Mouse (Mus musculus) heart, embryonic 12.5 days (tissue): Measurements from ENCODE around the gene Rpl41. TPM values are rescaled to one million over a fixed set of nuclear protein-coding genes. Genes with fewer than 3 reads are reported as not detected.
"Not testable (repeated sequence)": the region's sequence is repeated elsewhere in the genome, so short reads cannot be mapped to it uniquely, and the experiment has no call there.

Experiments
- ATAC-seq: fragments of 200-750 bp; cut with Nextera tagmentation; 2 replicates; pipeline ENCODE4 v1.8.0; 2017; ENCODE audit warnings: moderate TSS enrichment, moderate library complexity; ENCODE audit not compliant: insufficient number of reproducible peaks, low FRiP score
- H3K27ac ChIP-seq: fragments of 300-500 bp; sonication (generic); 2 replicates; pipeline ENCODE4 v1.5.1; 2016; ENCODE audit warnings: mild to moderate bottlenecking, moderate library complexity; ENCODE audit not compliant: poor library complexity, severe bottlenecking
- H3K27me3 ChIP-seq: fragments of 300-500 bp; sonication (generic); replicated peaks from 2 replicates; pipeline ENCODE4 v1.6.1; 2016; ENCODE audit warnings: mild to moderate bottlenecking, moderate library complexity
- H3K36me3 ChIP-seq: fragments of 300-500 bp; sonication (generic); 2 replicates; pipeline ENCODE4 v1.6.1; 2016; ENCODE audit warnings: mild to moderate bottlenecking, moderate library complexity
- H3K4me1 ChIP-seq: fragments of 300-500 bp; sonication (generic); replicated peaks from 2 replicates; pipeline ENCODE4 v1.6.1; 2016; ENCODE audit warnings: mild to moderate bottlenecking
- H3K4me2 ChIP-seq: fragments of 300-500 bp; sonication (generic); 2 replicates; pipeline ENCODE4 v1.6.1; 2016; ENCODE audit warnings: mild to moderate bottlenecking, moderate library complexity
- H3K4me3 ChIP-seq: fragments of 300-500 bp; sonication (generic); 2 replicates; pipeline ENCODE4 v1.5.1; 2016; ENCODE audit warnings: mild to moderate bottlenecking
- H3K9ac ChIP-seq: fragments of 300-500 bp; sonication (generic); 2 replicates; pipeline ENCODE4 v1.6.1; 2016; ENCODE audit warnings: mild to moderate bottlenecking, moderate library complexity
- H3K9me3 ChIP-seq: fragments of 300-500 bp; sonication (generic); replicated peaks from 2 replicates; pipeline ENCODE4 v1.6.1; 2016; ENCODE audit warnings: mild to moderate bottlenecking, moderate library complexity
- WGBS: fragments of 180-500 bp; shearing (Covaris S2); methylation state at CpG from one replicate; pipeline ENCODE4 v1.1.7; 2016; 5-methylcytosine and 5-hydroxymethylcytosine counted together
- polyA plus RNA-seq: library from polyadenylated mRNA; unstranded; fragments of >200 nt; fragmentation: Nextera tagmentation; extraction: Ambion mirVana; gene quantifications from 2 replicates; pipeline ENCODE4 v1.2.1, GENCODE M21; 2016

Gene Rpl41
- polyA plus RNA-seq, 1 experiment from 2014 or later: 2,341 TPM

GRCm38 (mm10) chr10:128508260-128508659, 40.8 kb downstream of the Rpl41 start:
- Histone ChIP-seq H3K9ac (no peak overlapping the region), H3K27me3 (no peaks in the 10 kb centered on the region), H3K9me3 (no peaks in the 10 kb centered on the region), H3K4me3 (no peak overlapping the region), H3K4me2 (no peak overlapping the region), H3K4me1 (peaks cover 12% of the 10 kb centered on the region), H3K27ac (no peak overlapping the region), H3K36me3 (peaks cover 39% of the 10 kb centered on the region)
- WGBS: 80% methylated on average over 9 of the region's 9 CpGs
- no peak for ATAC-seq

GRCm38 (mm10) chr10:128505974-128506373, 43.1 kb downstream of the Rpl41 start:
- no peaks in the 10 kb centered on the region for H3K9me3 ChIP-seq

GRCm38 (mm10) chr10:128505371-128505667, 43.8 kb downstream of the Rpl41 start:
- H3K36me3 ChIP-seq: peaks cover 13% of the 10 kb centered on the region

More at GRCm38 (mm10) chr10:128505974-128506373, 43.1 kb downstream of the Rpl41 start:
- no peak for ATAC-seq
- H3K36me3 ChIP-seq: peaks cover 19% of the 10 kb centered on the region
- H3K9ac ChIP-seq: no peak overlapping the region
- no peaks in the 10 kb centered on the region for H3K27me3 ChIP-seq
- H3K4me3 ChIP-seq: no peak overlapping the region
- peaks cover 12% of the 10 kb centered on the region for H3K4me1 ChIP-seq
- WGBS: 93% methylated on average over 14 of the region's 14 CpGs
- H3K27ac ChIP-seq: no peak overlapping the region
- H3K4me2 ChIP-seq: no peak overlapping the region

GRCm38 (mm10) chr10:128504641-128505370, 44.3 kb downstream of the Rpl41 start:
- Histone ChIP-seq H3K4me1 (peaks cover 12% of the 10 kb centered on the region), H3K36me3 (peaks cover 8% of the 10 kb centered on the region), H3K4me2 (no peak overlapping the region), H3K4me3 (no peak overlapping the region), H3K27me3 (no peaks in the 10 kb centered on the region), H3K27ac (no peak overlapping the region; the same call in 1 of the 2 replicates), H3K9me3 (no peaks in the 10 kb centered on the region), H3K9ac (0 out of 2 replicates have a peak overlapping the region, but pooled peaks have one; percentile 4)
- no peak for ATAC-seq
- WGBS: 60% methylated on average over 9 of the region's 9 CpGs

More at GRCm38 (mm10) chr10:128505371-128505667, 43.8 kb downstream of the Rpl41 start:
- not testable (repeated sequence) for ATAC-seq, H3K27me3 ChIP-seq, H3K4me2 ChIP-seq, H3K9ac ChIP-seq, H3K9me3 ChIP-seq, H3K4me3 ChIP-seq, H3K27ac ChIP-seq
- H3K4me1 ChIP-seq: peaks cover 12% of the 10 kb centered on the region
- 85% methylated on average over 5 of the region's 5 CpGs for WGBS

GRCm38 (mm10) chr10:128504012-128504411, 45.1 kb downstream of the Rpl41 start:
- no peak for ATAC-seq
- Histone ChIP-seq H3K36me3 (peaks cover 3% of the 10 kb centered on the region; the same call in 1 of the 2 replicates), H3K27ac (no peak overlapping the region), H3K4me2 (no peak overlapping the region), H3K27me3 (no peaks in the 10 kb centered on the region), H3K4me1 (peaks cover 12% of the 10 kb centered on the region), H3K4me3 (no peak overlapping the region), H3K9ac (no peak overlapping the region), H3K9me3 (no peaks in the 10 kb centered on the region)
- WGBS: 65% methylated on average over 3 of the region's 3 CpGs

GRCm38 (mm10) chr10:128503532-128503931, 45.6 kb downstream of the Rpl41 start:
- 76% methylated on average over 8 of the region's 8 CpGs for WGBS
- Histone ChIP-seq H3K4me2 (no peak overlapping the region), H3K27me3 (no peaks in the 10 kb centered on the region), H3K27ac (no peak overlapping the region), H3K9me3 (no peaks in the 10 kb centered on the region), H3K4me1 (peaks cover 12% of the 10 kb centered on the region), H3K4me3 (no peak overlapping the region), H3K36me3 (peaks cover 3% of the 10 kb centered on the region; the same call in 1 of the 2 replicates), H3K9ac (no peak overlapping the region)
- no peak for ATAC-seq

- 64% methylated on average over 5 of the region's 5 CpGs for WGBS
- no peak for ATAC-seq
- H3K36me3 ChIP-seq: peaks cover 3% of the 10 kb centered on the region; the same call in 1 of the 2 replicates
- H3K4me2 ChIP-seq: no peak overlapping the region
- H3K27me3 ChIP-seq: no peaks in the 10 kb centered on the region
- no peak overlapping the region for H3K9ac ChIP-seq
- peaks cover 12% of the 10 kb centered on the region for H3K4me1 ChIP-seq
- no peaks in the 10 kb centered on the region for H3K9me3 ChIP-seq
- no peak overlapping the region for H3K4me3 ChIP-seq
- H3K27ac ChIP-seq: no peak overlapping the region
These were observed 46.8 kb downstream of the Rpl41 start for GRCm38 (mm10) chr10:128502341-128502740.

- Histone ChIP-seq H3K4me2 (peak overlapping the region; percentile 75), H3K27ac (peak overlapping the region; percentile 95), H3K36me3 (no peaks in the 10 kb centered on the region), H3K4me1 (peaks cover 29% of the 10 kb centered on the region), H3K27me3 (no peaks in the 10 kb centered on the region), H3K9me3 (no peaks in the 10 kb centered on the region), H3K9ac (peak overlapping the region; percentile 73), H3K4me3 (peak overlapping the region; percentile 62)
- ATAC-seq: peak; percentile 57
- WGBS: under 1% methylated on average over 21 of the region's 21 CpGs
These were observed 49.9 kb downstream of the Rpl41 start for GRCm38 (mm10) chr10:128499116-128499671.

GRCm38 (mm10) chr10:128498590-128498989, 50.5 kb downstream of the Rpl41 start, which contains the start of gene Myl6b:
Myl6b (minus strand) TSS chr10:128498685.
- Histone ChIP-seq H3K4me2 (peak within 1 kb of the TSS; percentile 75), H3K36me3 (no peaks in the 10 kb centered on the region), H3K9me3 (no peaks in the 10 kb centered on the region), H3K9ac (peak within 1 kb of the TSS; percentile 73), H3K27me3 (no peaks in the 10 kb centered on the region), H3K4me3 (peak within 1 kb of the TSS; percentile 62), H3K27ac (peak within 1 kb of the TSS; percentile 95), H3K4me1 (peaks cover 27% of the 10 kb centered on the region)
- WGBS: under 1% methylated on average over 26 of the region's 27 CpGs
- peak; percentile 92 for ATAC-seq
